Mouse (Mus musculus): ENCODE measurements at regions not wholly inside any gene's neighbourhood (a gene's known extent, or its start where the extent isn't known, plus 50 kb on each side); places are given as distances from the start of the nearest gene placed in this dataset.

GRCm38 (mm10) chr2:75518607-75519006, 140.5 kb upstream of the Hnrnpa3 start:
- WGBS = 69% methylated on average over 1 of the region's 1 CpGs
- Histone ChIP-seq H3K4me1 (replicated peaks; ENCODE audit: control insufficient read depth, insufficient read depth, low read length) (no peaks in the 10 kb centered on the region), H3K27ac (ENCODE audit: low read depth, low read length) (no peak overlapping the region), H3K27me3 (replicated peaks; ENCODE audit: control insufficient read depth, insufficient read depth, low read length) (no peaks in the 10 kb centered on the region), H3K36me3 (ENCODE audit: control insufficient read depth, insufficient read depth, low read length) (no peaks in the 10 kb centered on the region), H3K4me2 (no peak overlapping the region), H3K4me3 (ENCODE audit: low read depth, low read length) (no peak overlapping the region), H3K9ac (ENCODE audit: low read depth, low read length) (no peak overlapping the region), H3K9me3 (ENCODE audit: control insufficient read depth, low read length) (no peaks in the 10 kb centered on the region)
- ATAC-seq (replicated peaks; ENCODE audit: low FRiP score) = no peak
- no peak for DNase-seq (ENCODE audit: low spot score)

GRCm38 (mm10) chr2:75525562-75525961, 133.5 kb upstream of the Hnrnpa3 start:
- H3K27ac ChIP-seq (ENCODE audit: low read depth, low read length) = no peak overlapping the region
- WGBS = 72% methylated on average over 3 of the region's 3 CpGs
- no peaks in the 10 kb centered on the region for H3K36me3 ChIP-seq (ENCODE audit: control insufficient read depth, insufficient read depth, low read length)
- DNase-seq (ENCODE audit: low spot score) (no peak), ATAC-seq (replicated peaks; ENCODE audit: low FRiP score) (no peak)
- no peaks in the 10 kb centered on the region for H3K27me3 ChIP-seq (replicated peaks; ENCODE audit: control insufficient read depth, insufficient read depth, low read length)
- H3K4me2 ChIP-seq = no peak overlapping the region
- no peaks in the 10 kb centered on the region for H3K4me1 ChIP-seq (replicated peaks; ENCODE audit: control insufficient read depth, insufficient read depth, low read length)
- no peak overlapping the region for H3K9ac ChIP-seq (ENCODE audit: low read depth, low read length)
- H3K9me3 ChIP-seq (ENCODE audit: control insufficient read depth, low read length) = no peaks in the 10 kb centered on the region
- H3K4me3 ChIP-seq (ENCODE audit: low read depth, low read length) = no peak overlapping the region

- no peaks in the 10 kb centered on the region for H3K27me3 ChIP-seq (replicated peaks; ENCODE audit: control insufficient read depth, insufficient read depth, low read length)
- no peaks in the 10 kb centered on the region for H3K36me3 ChIP-seq (ENCODE audit: control insufficient read depth, insufficient read depth, low read length)
- no peak overlapping the region for H3K27ac ChIP-seq (ENCODE audit: low read depth, low read length)
- H3K9me3 ChIP-seq (ENCODE audit: control insufficient read depth, low read length) = no peaks in the 10 kb centered on the region
- no peak overlapping the region for H3K4me3 ChIP-seq (ENCODE audit: low read depth, low read length)
- 86% methylated on average over 2 of the region's 2 CpGs for WGBS
- no peak overlapping the region for H3K4me2 ChIP-seq
- ATAC-seq (replicated peaks; ENCODE audit: low FRiP score) (no peak), DNase-seq (ENCODE audit: low spot score) (peak; percentile 3)
- no peak overlapping the region for H3K9ac ChIP-seq (ENCODE audit: low read depth, low read length)
- no peaks in the 10 kb centered on the region for H3K4me1 ChIP-seq (replicated peaks; ENCODE audit: control insufficient read depth, insufficient read depth, low read length)
These were observed 130.4 kb upstream of the Hnrnpa3 start for GRCm38 (mm10) chr2:75528706-75529105.

GRCm38 (mm10) chr2:75538114-75538513, 120.9 kb upstream of the Hnrnpa3 start:
- Histone ChIP-seq H3K27ac (ENCODE audit: low read depth, low read length) (no peak overlapping the region), H3K4me2 (no peak overlapping the region), H3K4me3 (ENCODE audit: low read depth, low read length) (no peak overlapping the region), H3K9me3 (ENCODE audit: control insufficient read depth, low read length) (no peaks in the 10 kb centered on the region), H3K9ac (ENCODE audit: low read depth, low read length) (no peak overlapping the region), H3K36me3 (ENCODE audit: control insufficient read depth, insufficient read depth, low read length) (no peaks in the 10 kb centered on the region), H3K27me3 (replicated peaks; ENCODE audit: control insufficient read depth, insufficient read depth, low read length) (no peaks in the 10 kb centered on the region), H3K4me1 (replicated peaks; ENCODE audit: control insufficient read depth, insufficient read depth, low read length) (no peaks in the 10 kb centered on the region)
- ATAC-seq (replicated peaks; ENCODE audit: low FRiP score) = no peak
- no peak for DNase-seq (ENCODE audit: low spot score)
- 34% methylated on average over 4 of the region's 4 CpGs for WGBS

GRCm38 (mm10) chr2:75539726-75540125, 119.3 kb upstream of the Hnrnpa3 start:
- H3K27ac ChIP-seq (ENCODE audit: low read depth, low read length) = no peak overlapping the region
- H3K36me3 ChIP-seq (ENCODE audit: control insufficient read depth, insufficient read depth, low read length) = no peaks in the 10 kb centered on the region
- no peaks in the 10 kb centered on the region for H3K27me3 ChIP-seq (replicated peaks; ENCODE audit: control insufficient read depth, insufficient read depth, low read length)
- H3K9ac ChIP-seq (ENCODE audit: low read depth, low read length) = no peak overlapping the region
- H3K4me2 ChIP-seq = no peak overlapping the region
- no peak overlapping the region for H3K4me3 ChIP-seq (ENCODE audit: low read depth, low read length)
- H3K9me3 ChIP-seq (ENCODE audit: control insufficient read depth, low read length) = no peaks in the 10 kb centered on the region
- ATAC-seq (replicated peaks; ENCODE audit: low FRiP score) = no peak
- WGBS = 88% methylated on average over 6 of the region's 6 CpGs
- DNase-seq (ENCODE audit: low spot score) = no peak
- no peaks in the 10 kb centered on the region for H3K4me1 ChIP-seq (replicated peaks; ENCODE audit: control insufficient read depth, insufficient read depth, low read length)

GRCm38 (mm10) chr2:75542331-75542730, 116.7 kb upstream of the Hnrnpa3 start:
- Histone ChIP-seq H3K9ac (ENCODE audit: low read depth, low read length) (no peak overlapping the region), H3K4me3 (ENCODE audit: low read depth, low read length) (no peak overlapping the region), H3K4me2 (no peak overlapping the region), H3K9me3 (ENCODE audit: control insufficient read depth, low read length) (no peaks in the 10 kb centered on the region), H3K36me3 (ENCODE audit: control insufficient read depth, insufficient read depth, low read length) (no peaks in the 10 kb centered on the region), H3K27me3 (replicated peaks; ENCODE audit: control insufficient read depth, insufficient read depth, low read length) (no peaks in the 10 kb centered on the region), H3K4me1 (replicated peaks; ENCODE audit: control insufficient read depth, insufficient read depth, low read length) (no peaks in the 10 kb centered on the region), H3K27ac (ENCODE audit: low read depth, low read length) (no peak overlapping the region)
- DNase-seq (ENCODE audit: low spot score) (no peak), ATAC-seq (replicated peaks; ENCODE audit: low FRiP score) (no peak)
- 79% methylated on average over 5 of the region's 5 CpGs for WGBS

GRCm38 (mm10) chr2:75542781-75543180, 116.3 kb upstream of the Hnrnpa3 start:
- H3K27me3 ChIP-seq (replicated peaks; ENCODE audit: control insufficient read depth, insufficient read depth, low read length) = no peaks in the 10 kb centered on the region
- H3K9me3 ChIP-seq (ENCODE audit: control insufficient read depth, low read length) = no peaks in the 10 kb centered on the region
- H3K4me1 ChIP-seq (replicated peaks; ENCODE audit: control insufficient read depth, insufficient read depth, low read length) = no peaks in the 10 kb centered on the region
- WGBS = 63% methylated on average over 5 of the region's 5 CpGs
- ATAC-seq (replicated peaks; ENCODE audit: low FRiP score) = no peak
- H3K9ac ChIP-seq (ENCODE audit: low read depth, low read length) = no peak overlapping the region
- no peak overlapping the region for H3K27ac ChIP-seq (ENCODE audit: low read depth, low read length)
- DNase-seq (ENCODE audit: low spot score) = no peak
- H3K4me3 ChIP-seq (ENCODE audit: low read depth, low read length) = no peak overlapping the region
- no peak overlapping the region for H3K4me2 ChIP-seq
- H3K36me3 ChIP-seq (ENCODE audit: control insufficient read depth, insufficient read depth, low read length) = no peaks in the 10 kb centered on the region

GRCm38 (mm10) chr2:75545971-75546370, 113.1 kb upstream of the Hnrnpa3 start:
- Histone ChIP-seq H3K9me3 (ENCODE audit: control insufficient read depth, low read length) (no peaks in the 10 kb centered on the region), H3K27ac (ENCODE audit: low read depth, low read length) (no peak overlapping the region), H3K4me1 (replicated peaks; ENCODE audit: control insufficient read depth, insufficient read depth, low read length) (no peaks in the 10 kb centered on the region), H3K27me3 (replicated peaks; ENCODE audit: control insufficient read depth, insufficient read depth, low read length) (no peaks in the 10 kb centered on the region), H3K9ac (ENCODE audit: low read depth, low read length) (no peak overlapping the region), H3K4me3 (ENCODE audit: low read depth, low read length) (no peak overlapping the region), H3K4me2 (no peak overlapping the region), H3K36me3 (ENCODE audit: control insufficient read depth, insufficient read depth, low read length) (no peaks in the 10 kb centered on the region)
- WGBS = 77% methylated on average over 7 of the region's 7 CpGs
- DNase-seq (ENCODE audit: low spot score) (no peak), ATAC-seq (replicated peaks; ENCODE audit: low FRiP score) (no peak)

- DNase-seq (ENCODE audit: low spot score) (no peak), ATAC-seq (replicated peaks; ENCODE audit: low FRiP score) (no peak)
- Histone ChIP-seq H3K9me3 (ENCODE audit: control insufficient read depth, low read length) (no peaks in the 10 kb centered on the region), H3K9ac (ENCODE audit: low read depth, low read length) (no peak overlapping the region), H3K27ac (ENCODE audit: low read depth, low read length) (no peak overlapping the region), H3K27me3 (replicated peaks; ENCODE audit: control insufficient read depth, insufficient read depth, low read length) (no peaks in the 10 kb centered on the region), H3K4me1 (replicated peaks; ENCODE audit: control insufficient read depth, insufficient read depth, low read length) (no peaks in the 10 kb centered on the region), H3K4me3 (ENCODE audit: low read depth, low read length) (no peak overlapping the region), H3K36me3 (ENCODE audit: control insufficient read depth, insufficient read depth, low read length) (no peaks in the 10 kb centered on the region), H3K4me2 (no peak overlapping the region)
- 85% methylated on average over 8 of the region's 8 CpGs for WGBS
These were observed 103.4 kb upstream of the Hnrnpa3 start for GRCm38 (mm10) chr2:75555676-75556075.
